Mouse (Mus musculus): Measurements from ENCODE around the gene Gas2l2.

GRCm38 (mm10) chr11:83471766-83472165 lies 42.5 kb upstream of the Gas2l2 start:
- TF ChIP-seq POLR2A (IDR thresholded peaks at IDR 0.05; ENCODE audit: control insufficient read depth, low read depth, low read length) = no peak
- TF ChIP-seq CTCF (IDR thresholded peaks at IDR 0.05; ENCODE audit: control insufficient read depth, insufficient read depth, insufficient replicate concordance, low read depth, low read length) = no peak

Measured in testis, adult 2 months (tissue).